Mouse (Mus musculus): ENCODE results near the gene Tnnt2. TPM values are rescaled to one million over a fixed set of nuclear protein-coding genes. Genes with fewer than 3 reads are reported as not detected.
A peak's percentile ranks its signal among the peaks of the same experiment; 100 is the strongest.

Gene Tnnt2
- total RNA-seq, 2 experiments from 2014 or later = not detected

- no peak for ATAC-seq (replicated peaks; ENCODE audit: poor library complexity, severe bottlenecking)
Measured at GRCm38 (mm10) chr1:135817595-135817994, 18.6 kb upstream of the Tnnt2 start.

DNA sequence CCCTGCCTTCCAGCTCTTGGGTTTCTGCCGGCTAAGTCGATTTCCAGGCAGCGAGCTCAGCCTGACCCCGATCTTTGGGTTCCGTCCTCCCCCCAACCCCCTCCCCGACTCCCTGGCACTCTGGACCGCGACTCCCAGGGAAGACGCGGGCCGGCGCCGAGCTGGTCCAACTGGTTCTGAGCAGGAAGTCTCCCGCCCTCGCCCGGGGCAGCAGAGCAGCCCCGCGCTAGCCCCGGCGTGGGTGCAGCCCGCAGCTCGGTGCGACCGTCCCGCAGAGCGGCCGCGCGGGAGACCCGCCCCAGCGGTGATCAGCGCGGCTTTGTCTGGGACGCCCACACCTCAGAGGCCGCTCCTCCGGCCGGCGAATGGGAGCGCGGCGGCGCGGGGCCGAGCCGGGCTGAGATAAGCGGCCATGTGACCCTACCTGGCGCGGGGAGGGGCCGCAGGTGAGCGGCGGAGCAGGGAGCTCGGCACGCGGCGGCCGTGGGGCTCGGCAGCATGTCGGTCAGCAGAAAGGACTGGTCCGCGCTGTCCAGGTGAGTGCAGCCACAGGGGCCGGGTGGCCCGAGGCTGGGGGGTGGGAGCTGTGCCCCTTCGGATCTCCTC is 17.6 kb upstream of the Tnnt2 start, which contains the start of gene Lad1:
Lad1 (plus strand) TSS at position 118 of the 606 bp plus-strand sequence.
- ATAC-seq (replicated peaks; ENCODE audit: poor library complexity, severe bottlenecking) = no peak; the same call in 1 of the 2 replicates

- ATAC-seq (replicated peaks; ENCODE audit: poor library complexity, severe bottlenecking) = no peak
Measured at GRCm38 (mm10) chr1:135820071-135820470, 16.1 kb upstream of the Tnnt2 start.

- ATAC-seq (replicated peaks; ENCODE audit: poor library complexity, severe bottlenecking) = no peak
Measured at GRCm38 (mm10) chr1:135820736-135821364, 15.3 kb upstream of the Tnnt2 start.

GRCm38 (mm10) chr1:135821780-135822179 is 14.4 kb upstream of the Tnnt2 start:
- no peak for ATAC-seq (replicated peaks; ENCODE audit: poor library complexity, severe bottlenecking)

GRCm38 (mm10) chr1:135828918-135829317 is 7.2 kb upstream of the Tnnt2 start:
- peak; percentile 77 for ATAC-seq (replicated peaks; ENCODE audit: poor library complexity, severe bottlenecking)

DNA sequence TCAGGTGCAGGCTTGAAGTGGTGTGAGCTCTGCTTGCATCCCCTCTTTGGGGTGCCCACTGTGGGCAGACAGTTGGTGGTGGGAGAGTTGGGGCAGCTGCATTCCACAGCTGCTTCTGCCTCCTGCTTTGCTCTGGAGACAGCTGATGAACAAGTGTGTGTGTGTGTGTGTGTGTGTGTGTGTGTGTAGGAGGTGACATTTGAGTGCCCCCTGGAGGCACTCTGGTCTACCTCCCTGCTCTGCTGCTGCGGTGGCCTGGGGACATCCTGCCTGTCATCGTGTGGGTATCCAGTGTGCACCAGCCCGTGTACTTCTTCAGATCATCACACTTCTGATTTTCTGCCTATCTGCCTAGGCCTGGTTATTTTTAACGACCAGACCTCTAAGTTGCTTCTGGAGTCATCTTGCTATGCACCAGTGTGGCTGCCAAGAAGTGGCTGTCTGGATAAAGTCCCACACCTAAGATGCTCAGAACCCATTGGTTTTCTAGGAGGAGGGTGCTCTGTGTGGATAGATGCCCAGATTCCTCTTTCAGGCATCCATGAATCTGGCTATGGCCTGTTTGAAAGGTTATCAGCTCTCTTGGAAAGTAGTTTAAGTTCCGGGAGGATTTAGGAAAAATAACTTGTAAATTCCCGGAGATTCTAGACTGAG is 1.8 kb upstream of the Tnnt2 start:
- ATAC-seq (replicated peaks; ENCODE audit: poor library complexity, severe bottlenecking) = no peak

DNA sequence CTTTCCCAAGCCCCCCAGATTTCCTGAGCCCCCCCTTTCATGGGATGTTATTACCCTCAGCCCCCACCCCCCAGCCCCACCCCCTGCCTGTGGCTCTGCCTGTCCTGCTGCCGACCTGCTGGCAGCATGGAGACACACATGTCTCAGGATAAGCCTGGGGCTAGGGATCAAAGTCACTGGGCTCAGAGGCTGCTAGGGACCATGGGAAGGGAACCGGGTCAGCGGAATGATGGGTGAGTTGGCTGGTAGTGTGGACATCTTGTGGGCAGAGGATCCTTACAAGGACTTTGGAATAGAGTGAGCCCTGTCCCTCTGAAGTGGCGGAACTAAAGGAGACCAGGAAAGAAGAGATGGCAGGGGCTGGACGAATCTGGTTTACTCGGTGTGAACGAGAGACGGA is 1.2 kb upstream of the Tnnt2 start:
- ATAC-seq (replicated peaks; ENCODE audit: poor library complexity, severe bottlenecking) = no peak

DNA sequence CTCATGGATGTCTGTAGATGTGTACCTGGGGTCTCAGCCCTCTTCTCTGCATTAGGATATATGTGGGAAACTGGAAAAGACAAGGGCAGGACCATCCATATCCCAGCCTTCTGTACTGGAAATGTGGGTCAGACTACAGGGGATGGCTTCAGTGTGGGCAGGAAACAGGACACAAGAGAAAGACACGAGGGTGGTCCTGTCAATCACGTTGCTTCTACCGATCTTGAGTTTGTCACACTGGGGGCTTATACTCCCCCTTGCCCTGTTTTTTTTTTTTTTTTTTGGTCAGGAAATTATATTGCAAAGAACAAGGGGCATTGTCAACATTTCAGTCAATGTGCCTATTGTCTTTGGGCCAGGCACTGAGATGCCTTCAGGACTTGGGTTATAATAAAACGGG is 2.5 kb downstream of the Tnnt2 start:
- no peak for ATAC-seq (replicated peaks; ENCODE audit: poor library complexity, severe bottlenecking)

GRCm38 (mm10) chr1:135839065-135839464 is 2.9 kb downstream of the Tnnt2 start:
- no peak for ATAC-seq (replicated peaks; ENCODE audit: poor library complexity, severe bottlenecking)

- no peak for ATAC-seq (replicated peaks; ENCODE audit: poor library complexity, severe bottlenecking)
Measured at GRCm38 (mm10) chr1:135840675-135841395, 4.7 kb downstream of the Tnnt2 start.

DNA sequence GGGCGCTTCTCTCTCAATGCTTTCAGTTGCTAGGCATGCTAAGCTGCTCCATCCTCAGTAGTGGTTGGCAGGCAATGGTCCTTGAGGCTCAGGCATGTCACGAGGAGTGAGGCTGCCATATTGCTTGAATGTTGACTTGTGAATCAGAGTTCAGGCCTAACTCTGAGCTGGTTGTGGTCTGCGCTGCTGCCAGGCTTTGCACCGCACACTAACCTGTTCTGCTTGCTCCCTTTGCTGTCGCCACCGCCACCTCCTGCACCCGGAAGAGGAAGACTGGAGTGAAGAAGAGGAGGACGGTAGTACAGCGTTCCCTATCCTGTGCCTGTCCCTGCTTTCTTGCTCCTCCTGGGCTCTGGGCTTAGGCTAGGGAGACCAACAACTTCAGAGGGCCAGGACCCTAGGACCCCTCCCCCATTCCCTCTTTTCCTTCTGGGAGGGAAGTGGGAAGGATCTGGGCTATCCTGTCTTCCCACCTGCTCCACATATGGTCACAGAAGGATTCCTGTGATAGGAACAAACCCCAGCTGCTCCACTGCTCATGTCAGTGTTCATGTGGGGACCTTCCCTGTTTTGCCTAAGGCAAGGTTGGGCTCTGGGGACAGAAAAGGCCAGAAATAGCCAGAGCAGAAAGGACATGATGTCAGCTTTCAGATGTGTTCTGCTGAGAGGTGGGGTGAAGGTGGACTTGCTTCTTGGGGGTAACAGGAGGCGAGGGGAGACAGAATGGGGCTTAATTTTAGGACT is 7.5 kb downstream of the Tnnt2 start:
- no peak for ATAC-seq (replicated peaks; ENCODE audit: poor library complexity, severe bottlenecking)

GRCm38 (mm10) chr1:135844481-135844880 is 8.3 kb downstream of the Tnnt2 start:
- no peak for ATAC-seq (replicated peaks; ENCODE audit: poor library complexity, severe bottlenecking)

DNA sequence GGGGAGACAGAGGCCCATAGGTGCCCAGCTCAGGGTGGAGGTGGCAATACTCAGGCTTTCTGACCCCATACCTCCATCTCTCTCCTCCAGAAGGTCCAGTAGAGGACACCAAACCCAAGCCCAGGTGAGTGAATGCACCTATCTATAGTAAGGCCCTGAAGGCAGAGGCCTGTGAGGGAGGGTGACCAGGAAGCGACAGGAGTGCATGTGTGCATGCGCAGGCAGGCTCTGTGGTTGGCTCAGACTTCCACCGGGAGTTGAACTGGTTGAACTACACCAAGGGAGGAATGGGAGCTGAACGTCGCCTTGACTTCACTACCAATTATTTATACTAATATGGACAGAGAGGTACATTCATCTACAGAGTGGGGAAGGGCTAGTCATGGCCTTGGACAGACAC is 10.5 kb downstream of the Tnnt2 start:
- ATAC-seq (replicated peaks; ENCODE audit: poor library complexity, severe bottlenecking) = no peak

GRCm38 (mm10) chr1:135847139-135847562 is 11.0 kb downstream of the Tnnt2 start:
- peak; percentile 57 for ATAC-seq (replicated peaks; ENCODE audit: poor library complexity, severe bottlenecking)

DNA sequence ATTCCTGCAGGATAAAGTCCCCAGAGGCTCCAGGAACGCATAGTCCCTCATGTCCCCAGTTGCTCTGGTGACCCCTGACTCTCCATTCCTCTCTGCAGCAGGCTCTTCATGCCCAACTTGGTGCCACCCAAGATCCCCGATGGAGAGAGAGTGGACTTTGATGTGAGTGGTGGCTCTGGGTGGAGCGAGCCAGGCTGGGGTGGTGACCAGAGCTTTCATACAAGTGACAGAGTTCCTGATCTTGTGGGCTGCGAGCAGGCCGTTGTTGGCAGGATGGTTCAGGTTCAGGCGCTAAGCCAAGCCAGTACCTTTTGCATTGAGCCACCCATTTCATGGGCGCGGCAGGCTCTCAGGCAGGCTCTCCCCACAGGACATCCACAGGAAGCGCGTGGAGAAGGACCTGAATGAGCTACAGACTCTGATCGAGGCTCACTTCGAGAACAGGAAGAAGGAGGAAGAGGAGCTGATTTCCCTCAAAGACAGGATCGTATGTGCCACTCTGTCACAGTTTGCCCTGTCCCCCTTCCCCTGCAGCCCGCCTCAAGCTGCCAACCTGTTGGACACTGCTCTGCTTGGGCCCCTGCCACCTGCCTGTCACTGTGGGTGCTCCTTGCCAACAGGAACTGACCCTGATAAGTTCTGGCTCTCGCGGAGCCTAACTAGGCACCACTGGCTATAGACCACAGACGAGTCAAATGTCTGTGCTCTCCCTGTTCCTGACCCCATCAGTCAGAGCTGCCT is 11.6 kb downstream of the Tnnt2 start:
- ATAC-seq (replicated peaks; ENCODE audit: poor library complexity, severe bottlenecking) = no peak

- peak; percentile 56; the same call in 1 of the 2 replicates for ATAC-seq (replicated peaks; ENCODE audit: poor library complexity, severe bottlenecking)
Measured at GRCm38 (mm10) chr1:135850722-135851512, 14.8 kb downstream of the Tnnt2 start.

DNA sequence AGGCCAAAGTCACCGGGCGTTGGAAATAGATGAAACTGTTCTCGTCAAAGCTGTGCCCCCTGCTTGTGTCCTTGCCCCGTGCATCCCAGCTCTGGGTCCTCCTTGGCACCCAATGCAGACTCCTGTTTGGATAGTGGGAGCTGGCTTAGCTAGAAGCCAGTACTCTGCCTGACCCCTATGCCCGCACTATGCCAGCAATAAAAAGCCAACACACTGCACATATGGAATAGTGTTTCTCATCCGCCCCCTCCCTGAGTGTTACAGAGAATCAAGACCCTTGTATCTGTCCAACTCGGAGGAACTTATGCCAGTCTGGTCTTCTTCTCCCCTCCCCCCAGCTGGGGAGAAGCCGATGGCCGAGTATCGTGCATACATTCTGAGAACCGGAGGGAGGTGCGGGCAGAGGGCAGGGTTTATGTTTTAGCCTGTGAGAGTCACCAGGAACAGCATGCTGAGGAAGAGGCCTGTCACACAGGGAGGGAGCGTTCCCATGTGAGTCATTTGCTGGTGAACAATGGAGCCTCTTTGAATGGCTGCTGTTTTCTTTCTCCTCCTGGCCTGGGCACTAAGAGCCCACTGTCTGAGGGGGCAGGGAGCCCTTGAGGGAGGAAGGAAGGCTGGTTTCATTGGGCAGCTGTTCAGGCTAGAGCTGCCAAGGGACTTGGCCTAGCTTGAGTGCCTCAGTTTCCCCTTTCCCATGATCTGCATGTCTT is 16.0 kb downstream of the Tnnt2 start:
- no peak for ATAC-seq (replicated peaks; ENCODE audit: poor library complexity, severe bottlenecking)

Data from granulocyte monocyte progenitor cell, adult 5-6 weeks (primary cell).